Mouse (Mus musculus) heart, postnatal 0 days (tissue): ENCODE data around the gene Ssx2ip. TPM values are rescaled to one million over a fixed set of nuclear protein-coding genes. Genes with fewer than 3 reads are reported as not detected.
"Not testable (repeated sequence)": the region's sequence is repeated elsewhere in the genome, so short reads cannot be mapped to it uniquely, and the experiment has no call there.

Source experiments
- ATAC-seq: fragments of 200-750 bp; cut with Nextera tagmentation; 2 replicates; pipeline ENCODE4 v1.8.0; 2017; ENCODE audit warnings: low read depth, moderate number of reproducible peaks, moderate library complexity; ENCODE audit not compliant: insufficient read depth
- DNase-seq: peaks from one replicate; pipeline ENCODE4 v3.0.0-alpha.2; 2016; ENCODE audit warnings: low spot score
- H3K27ac ChIP-seq: fragments of 300-500 bp; sonication (generic); 2 replicates; pipeline ENCODE4 v1.5.1; 2014; ENCODE audit warnings: low read depth, mild to moderate bottlenecking
- H3K27me3 ChIP-seq: fragments of 300-500 bp; sonication (generic); 2 replicates; pipeline ENCODE4 v1.6.1; 2014; ENCODE audit warnings: low read length, mixed read lengths; ENCODE audit not compliant: control insufficient read depth, insufficient read depth
- H3K36me3 ChIP-seq: fragments of 300-500 bp; sonication (generic); replicated peaks from 2 replicates; pipeline ENCODE4 v1.6.1; 2014; ENCODE audit warnings: low read length, mixed read lengths; ENCODE audit not compliant: control insufficient read depth, insufficient read depth
- H3K4me1 ChIP-seq: fragments of 300-500 bp; sonication (generic); 2 replicates; pipeline ENCODE4 v1.6.1; 2014; ENCODE audit warnings: antibody characterized with exemption; ENCODE audit not compliant: control insufficient read depth, insufficient read depth
- H3K4me2 ChIP-seq: fragments of 300-500 bp; sonication (generic); 2 replicates; pipeline ENCODE4 v1.6.1; 2014; ENCODE audit warnings: low read depth, mild to moderate bottlenecking, low read length, moderate library complexity
- H3K4me3 ChIP-seq: fragments of 300-500 bp; sonication (generic); 2 replicates; pipeline ENCODE4 v1.5.1; 2014; ENCODE audit warnings: low read depth, low read length
- H3K9ac ChIP-seq: fragments of 300-500 bp; sonication (generic); replicated peaks from 2 replicates; pipeline ENCODE4 v1.6.1; 2014; ENCODE audit warnings: low read depth, low read length, mixed read lengths
- H3K9me3 ChIP-seq: fragments of 300-500 bp; sonication (generic); replicated peaks from 2 replicates; pipeline ENCODE4 v1.6.1; 2016; ENCODE audit warnings: low read length; ENCODE audit not compliant: control insufficient read depth
- CTCF ChIP-seq: IDR thresholded peaks from 2 replicates; pipeline ENCODE4 v1.5.1; 2016; ENCODE audit warnings: antibody characterized with exemption, control low read depth, low read depth
- EP300 ChIP-seq: IDR thresholded peaks from 2 replicates; pipeline ENCODE4 v1.6.1; 2016; ENCODE audit warnings: antibody characterized with exemption, low read depth
- WGBS: fragments of 180-500 bp; shearing (Covaris S2); extraction: QIAGEN DNeasy Blood & Tissue Kit; methylation state at CpG from one replicate; pipeline ENCODE4 v1.1.7; 2014; 5-methylcytosine and 5-hydroxymethylcytosine counted together
- polyA plus RNA-seq: library from polyadenylated mRNA; unstranded; fragments of >200 nt; fragmentation: Nextera tagmentation; extraction: Ambion mirVana; gene quantifications from 2 replicates; pipeline ENCODE4 v1.2.1, GENCODE M21; 2015
- total RNA-seq: library from RNA; depleted of rRNA; stranded (reverse); fragments of >200 nt; gene quantifications from 2 replicates; pipeline ENCODE4 v1.2.3, GENCODE M21; 2014; ENCODE audit warnings: low replicate concordance

Gene Ssx2ip
- total and polyA plus RNA-seq, 2 experiments from 2014 or later, result 6.4 to 7.6 TPM

DNA sequence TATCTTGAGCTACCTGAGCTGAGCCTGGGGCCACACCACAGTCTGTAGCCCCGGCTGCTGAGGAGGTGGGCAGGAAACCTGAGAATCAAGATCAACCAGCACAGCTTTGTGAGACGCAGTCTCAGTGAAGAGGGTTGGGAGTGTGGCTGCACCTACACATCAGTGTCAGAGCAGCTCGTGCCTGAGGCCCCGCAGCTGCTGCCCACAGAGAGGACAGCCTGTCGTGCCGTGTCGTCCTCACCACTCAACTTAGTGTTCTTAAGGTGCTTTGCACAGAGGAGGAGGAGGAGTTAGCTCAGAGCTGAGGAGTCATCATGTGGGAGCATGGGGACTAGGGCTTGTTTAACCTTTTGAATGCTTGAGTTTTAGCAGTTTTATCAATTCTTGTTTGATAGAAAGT, 21.5 kb downstream of the Ssx2ip start:
- no peaks in the 10 kb centered on the region for H3K27me3 ChIP-seq
- TF ChIP-seq CTCF (no peak), EP300 (no peak)
- no peak overlapping the region for H3K4me3 ChIP-seq
- 0 out of 2 replicates have a peak, but pooled peaks cover 3% of the 10 kb centered on the region for H3K4me1 ChIP-seq
- H3K9me3 ChIP-seq, result no peaks in the 10 kb centered on the region
- DNase-seq (no peak), ATAC-seq (no peak)
- no peak overlapping the region for H3K9ac ChIP-seq
- H3K4me2 ChIP-seq, result no peak overlapping the region
- no peak overlapping the region for H3K27ac ChIP-seq
- WGBS, result 85% methylated on average over 7 of the region's 7 CpGs
- H3K36me3 ChIP-seq, result peaks cover 15% of the 10 kb centered on the region

DNA sequence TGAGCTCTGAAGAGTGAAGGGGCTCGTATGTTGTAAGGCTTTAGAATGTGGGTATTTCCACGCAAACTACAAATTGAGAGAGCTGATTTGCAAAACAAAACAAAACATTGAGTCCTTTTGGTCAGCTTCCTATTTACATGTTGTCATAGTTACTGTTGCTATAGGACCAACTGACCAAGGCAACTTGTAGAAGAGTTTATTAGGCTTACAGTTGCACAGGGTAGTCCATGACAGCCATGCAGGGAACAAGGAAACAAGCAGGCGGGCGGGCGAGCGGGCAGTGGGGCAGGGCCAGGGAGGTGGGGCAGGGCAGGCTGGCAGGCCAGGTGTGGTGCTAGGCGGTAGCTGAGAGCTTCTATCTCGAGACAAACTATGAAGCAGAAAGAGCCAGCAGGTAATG, 22.0 kb downstream of the Ssx2ip start:
- DNase-seq (no peak), ATAC-seq (no peak)
- WGBS, result 89% methylated on average over 8 of the region's 8 CpGs
- H3K27me3 ChIP-seq, result no peaks in the 10 kb centered on the region
- no peak overlapping the region for H3K27ac ChIP-seq
- H3K9me3 ChIP-seq, result no peaks in the 10 kb centered on the region
- peaks cover 20% of the 10 kb centered on the region for H3K36me3 ChIP-seq
- H3K4me3 ChIP-seq, result no peak overlapping the region
- no peak overlapping the region for H3K4me2 ChIP-seq
- H3K9ac ChIP-seq, result no peak overlapping the region
- H3K4me1 ChIP-seq, result 0 out of 2 replicates have a peak, but pooled peaks cover 3% of the 10 kb centered on the region
- TF ChIP-seq EP300 (no peak), CTCF (no peak)

DNA sequence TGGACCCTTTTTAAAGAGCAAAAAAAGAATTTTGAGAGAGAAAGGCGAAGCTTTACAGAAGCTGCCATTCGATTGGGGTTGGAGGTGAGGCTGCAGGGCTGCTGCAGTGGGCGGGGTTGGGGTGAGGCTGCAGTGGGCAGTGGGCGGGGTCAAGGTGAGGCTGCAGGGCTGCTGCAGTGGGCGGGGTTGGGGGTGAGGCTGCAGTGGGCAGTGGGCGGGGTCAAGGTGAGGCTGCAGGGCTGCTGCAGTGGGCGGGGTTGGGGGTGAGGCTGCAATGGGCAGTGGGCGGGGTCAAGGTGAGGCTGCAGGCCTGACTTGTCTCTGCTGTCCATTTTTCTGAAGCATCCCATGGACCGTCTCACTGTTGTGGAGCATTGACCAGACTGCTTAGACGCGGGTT, 28.6 kb downstream of the Ssx2ip start:
- H3K27ac ChIP-seq, H3K4me3 ChIP-seq, H3K9ac ChIP-seq, ATAC-seq, DNase-seq, H3K4me2 ChIP-seq, H3K4me1 ChIP-seq, H3K9me3 ChIP-seq, H3K27me3 ChIP-seq: not testable (repeated sequence)
- WGBS, result 93% methylated on average over 11 of the region's 11 CpGs
- H3K36me3 ChIP-seq, result peaks cover 37% of the 10 kb centered on the region

DNA sequence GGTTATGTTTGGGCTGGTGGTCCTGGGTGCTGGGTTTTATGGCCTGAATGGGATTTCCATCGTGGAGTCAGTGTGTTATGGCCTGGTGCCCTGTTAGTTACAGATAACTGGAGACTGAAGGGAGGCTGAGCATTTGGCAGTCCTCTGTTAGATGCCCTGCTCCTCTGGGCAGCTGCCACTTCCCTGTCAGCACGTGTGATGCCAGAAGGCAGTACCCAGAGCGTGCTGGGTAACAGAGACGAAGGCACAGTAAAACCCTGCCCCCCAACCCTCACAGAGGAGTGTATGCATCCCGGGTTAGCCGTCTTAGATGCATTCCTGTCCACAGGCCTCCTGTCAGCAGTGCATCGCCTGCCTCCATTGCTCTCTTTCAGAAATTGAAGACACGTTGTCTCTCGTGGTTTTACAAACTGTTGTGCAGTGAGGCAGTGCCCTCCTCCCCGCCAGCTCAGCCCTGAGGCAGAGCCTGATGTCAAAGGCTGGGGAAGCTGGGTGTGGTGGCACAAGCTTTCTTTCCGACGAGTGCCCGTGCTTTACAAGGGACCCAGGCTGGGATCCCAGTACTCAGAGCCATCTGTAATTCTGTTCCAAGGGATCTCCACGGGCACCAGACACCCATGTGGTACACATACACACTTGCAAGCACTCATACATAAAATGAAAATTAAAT, 29.4 kb downstream of the Ssx2ip start:
- H3K36me3 ChIP-seq, result peaks cover 39% of the 10 kb centered on the region
- no peak overlapping the region for H3K4me3 ChIP-seq
- H3K27me3 ChIP-seq, result no peaks in the 10 kb centered on the region
- H3K9ac ChIP-seq, result no peak overlapping the region
- H3K27ac ChIP-seq, result no peak overlapping the region
- no peaks in the 10 kb centered on the region for H3K9me3 ChIP-seq
- H3K4me2 ChIP-seq, result no peak overlapping the region
- TF ChIP-seq EP300 (no peak), CTCF (no peak)
- ATAC-seq (peak; percentile 70), DNase-seq (no peak)
- 63% methylated on average over 14 of the region's 14 CpGs for WGBS
- H3K4me1 ChIP-seq, result no peaks in the 10 kb centered on the region

DNA sequence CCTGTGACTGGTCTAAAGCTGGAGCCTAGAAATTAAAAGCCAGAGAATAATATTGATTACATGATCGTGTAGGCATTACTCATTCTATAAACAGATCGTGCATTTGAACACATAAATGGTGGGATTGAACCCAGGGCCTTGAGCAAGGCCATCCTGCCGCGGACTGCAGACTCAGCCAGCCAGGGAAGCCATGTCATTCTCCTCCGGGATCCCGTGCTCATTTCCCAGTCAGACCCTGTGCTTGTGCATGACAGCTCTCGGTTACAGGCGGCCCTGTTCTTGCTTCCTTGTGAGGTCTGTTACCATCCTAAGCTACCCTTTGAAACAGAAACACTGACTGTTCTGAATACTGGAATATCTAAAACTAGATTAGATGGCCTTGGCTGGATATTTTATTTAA, 30.2 kb downstream of the Ssx2ip start:
- Histone ChIP-seq H3K4me3 (no peak overlapping the region), H3K4me1 (no peaks in the 10 kb centered on the region), H3K27ac (no peak overlapping the region), H3K9ac (no peak overlapping the region), H3K27me3 (no peaks in the 10 kb centered on the region), H3K36me3 (peaks cover 40% of the 10 kb centered on the region), H3K9me3 (no peaks in the 10 kb centered on the region), H3K4me2 (no peak overlapping the region)
- no peak for ATAC-seq
- no peak for TF ChIP-seq EP300
- TF ChIP-seq CTCF, result no peak
- DNase-seq, result no peak
- 91% methylated on average over 8 of the region's 8 CpGs for WGBS

DNA sequence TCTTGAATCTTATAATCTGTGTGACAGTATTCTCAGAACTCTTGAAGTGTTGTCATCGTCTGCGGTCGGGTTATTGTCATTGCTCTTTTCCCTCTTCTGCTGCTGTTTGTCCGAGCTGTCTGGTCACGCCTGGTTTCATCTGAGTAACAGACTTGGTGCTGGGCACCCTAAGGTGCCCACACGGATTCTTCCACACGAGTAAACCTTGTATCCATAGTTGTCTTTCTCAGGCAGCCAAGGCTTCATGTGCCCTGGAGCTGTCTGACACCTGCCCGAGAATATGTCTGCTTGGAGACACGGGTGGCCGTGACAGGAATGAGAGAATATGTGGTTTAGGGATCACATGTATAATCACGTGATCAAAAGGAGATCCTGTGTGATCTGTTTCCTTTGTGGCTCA, 31.1 kb downstream of the Ssx2ip start:
- Histone ChIP-seq H3K9me3 (no peaks in the 10 kb centered on the region), H3K4me2 (no peak overlapping the region), H3K9ac (no peak overlapping the region), H3K36me3 (peaks cover 40% of the 10 kb centered on the region), H3K4me3 (no peak overlapping the region), H3K27ac (no peak overlapping the region), H3K4me1 (no peaks in the 10 kb centered on the region), H3K27me3 (no peaks in the 10 kb centered on the region)
- WGBS, result 92% methylated on average over 11 of the region's 11 CpGs
- DNase-seq (no peak), ATAC-seq (no peak)
- no peak for TF ChIP-seq EP300
- no peak for TF ChIP-seq CTCF
